Mouse (Mus musculus) hindbrain, embryonic 12.5 days (tissue): ENCODE data around the gene Efs. TPM values are rescaled to one million over a fixed set of nuclear protein-coding genes. Genes with fewer than 3 reads are reported as not detected.
A peak's percentile ranks its signal among the peaks of the same experiment; 100 is the strongest.

Experiments
- ATAC-seq: fragments of 200-750 bp; cut with Nextera tagmentation; 2 replicates; pipeline ENCODE4 v1.8.0; 2017; ENCODE audit warnings: moderate TSS enrichment; ENCODE audit not compliant: low FRiP score
- H3K27ac ChIP-seq: fragments of 300-500 bp; sonication (generic); 2 replicates; pipeline ENCODE4 v1.5.1; 2016; ENCODE audit warnings: mild to moderate bottlenecking
- H3K27me3 ChIP-seq: fragments of 300-500 bp; sonication (generic); 2 replicates; pipeline ENCODE4 v1.6.1; 2016; ENCODE audit warnings: mild to moderate bottlenecking
- H3K36me3 ChIP-seq: fragments of 300-500 bp; sonication (generic); 2 replicates; pipeline ENCODE4 v1.6.1; 2016; ENCODE audit warnings: mild to moderate bottlenecking
- H3K4me1 ChIP-seq: fragments of 300-500 bp; sonication (generic); 2 replicates; pipeline ENCODE4 v1.6.1; 2016
- H3K4me2 ChIP-seq: fragments of 300-500 bp; sonication (generic); replicated peaks from 2 replicates; pipeline ENCODE4 v1.6.1; 2016; ENCODE audit warnings: mild to moderate bottlenecking
- H3K4me3 ChIP-seq: fragments of 300-500 bp; sonication (generic); 2 replicates; pipeline ENCODE4 v1.5.1; 2016; ENCODE audit warnings: mild to moderate bottlenecking
- H3K9ac ChIP-seq: fragments of 300-500 bp; sonication (generic); 2 replicates; pipeline ENCODE4 v1.6.1; 2016; ENCODE audit warnings: mild to moderate bottlenecking, moderate library complexity
- H3K9me3 ChIP-seq: fragments of 300-500 bp; sonication (generic); replicated peaks from 2 replicates; pipeline ENCODE4 v1.6.1; 2016; ENCODE audit warnings: mild to moderate bottlenecking
- WGBS: fragments of 180-500 bp; shearing (Covaris S2); methylation state at CpG from one replicate; pipeline ENCODE4 v1.1.7; 2016; 5-methylcytosine and 5-hydroxymethylcytosine counted together
- polyA plus RNA-seq: library from polyadenylated mRNA; unstranded; fragments of >200 nt; fragmentation: Nextera tagmentation; extraction: Ambion mirVana; gene quantifications from 2 replicates; pipeline ENCODE4 v1.2.1, GENCODE M21; 2016

Efs gene
- polyA plus RNA-seq, 1 experiment from 2014 or later: 28.4 TPM

GRCm38 (mm10) chr14:54932645-54933150 lies 6.8 kb upstream of the Efs start, which contains the start of gene Il25:
Il25 (plus strand) TSS chr14:54932695.
- 25% methylated on average over 6 of the region's 6 CpGs for WGBS
- Histone ChIP-seq H3K9ac (no peak within 1 kb of the TSS), H3K27me3 (no peaks in the 10 kb centered on the region; the same call in 1 of the 2 replicates), H3K4me3 (no peak within 1 kb of the TSS), H3K27ac (no peak within 1 kb of the TSS), H3K4me1 (peaks cover 25% of the 10 kb centered on the region), H3K36me3 (no peaks in the 10 kb centered on the region), H3K4me2 (no peak within 1 kb of the TSS), H3K9me3 (no peaks in the 10 kb centered on the region)
- peak; percentile 14; the same call in 1 of the 2 replicates for ATAC-seq

DNA sequence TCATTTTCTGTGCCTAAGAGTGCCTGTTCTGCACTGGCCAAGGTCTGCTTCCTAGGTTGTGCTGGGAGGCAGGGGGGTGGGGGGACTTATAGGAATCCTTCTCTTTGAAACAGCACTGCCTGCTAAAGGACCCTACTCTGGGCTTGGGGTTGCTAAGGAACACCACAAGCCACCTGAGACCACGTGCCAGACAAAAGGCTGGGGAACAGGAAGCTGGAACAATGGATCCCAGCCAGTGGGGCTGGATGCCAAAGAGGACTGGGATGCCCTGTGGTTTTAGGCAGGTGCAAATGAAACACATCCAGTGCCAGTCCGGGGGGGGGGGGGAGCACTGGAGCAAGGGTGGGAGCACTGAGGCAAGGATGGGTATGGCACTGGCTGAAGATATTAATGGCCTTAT lies 4.5 kb upstream of the Efs start:
- Histone ChIP-seq H3K27ac (no peak overlapping the region), H3K9me3 (no peaks in the 10 kb centered on the region), H3K27me3 (no peaks in the 10 kb centered on the region; the same call in 1 of the 2 replicates), H3K36me3 (no peaks in the 10 kb centered on the region), H3K4me2 (no peak overlapping the region), H3K9ac (no peak overlapping the region), H3K4me1 (peaks cover 33% of the 10 kb centered on the region), H3K4me3 (no peak overlapping the region)
- WGBS: 19% methylated on average over 2 of the region's 2 CpGs
- no peak for ATAC-seq

DNA sequence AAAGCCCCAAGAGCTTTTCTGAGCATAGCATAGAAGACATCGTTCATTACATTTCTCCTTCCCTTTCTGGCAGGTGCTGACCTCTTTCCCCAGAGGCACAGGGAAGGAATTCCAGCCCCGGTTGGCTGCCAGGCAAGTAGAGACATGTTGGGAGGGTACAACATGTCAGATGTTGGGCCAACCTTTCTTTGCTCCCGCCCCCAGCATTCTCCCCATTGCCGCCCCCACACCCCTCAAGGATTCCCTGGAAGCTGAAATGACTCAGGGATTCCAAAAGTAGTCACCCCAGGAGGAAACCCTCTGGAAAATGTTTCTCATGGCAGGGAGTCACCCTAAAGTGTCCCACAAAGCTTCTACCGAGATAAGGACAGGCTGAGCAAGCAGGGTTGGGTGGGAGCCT lies 3.9 kb upstream of the Efs start:
- no peak overlapping the region for H3K9ac ChIP-seq
- WGBS: 75% methylated on average over 5 of the region's 5 CpGs
- H3K36me3 ChIP-seq: no peaks in the 10 kb centered on the region

DNA sequence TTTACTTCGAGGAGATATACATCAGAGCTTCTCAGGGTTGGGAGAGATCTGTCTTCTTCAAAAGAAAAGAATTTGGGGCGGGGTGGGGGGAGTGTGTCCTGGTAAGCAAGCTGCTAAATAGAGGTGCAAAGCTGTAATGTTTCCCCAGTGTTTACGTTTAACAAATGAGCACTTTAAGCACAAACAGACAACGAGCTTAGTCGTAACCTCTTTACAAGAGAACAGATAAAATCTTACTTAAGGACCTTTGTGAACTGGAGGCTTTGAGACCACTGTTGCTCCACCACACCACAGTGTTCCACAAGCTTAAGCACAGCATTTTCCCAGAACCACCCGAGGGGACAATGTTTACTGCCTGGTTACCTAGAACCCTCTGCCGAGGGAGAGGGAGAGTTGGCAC lies 1.4 kb upstream of the Efs start:
- peak overlapping the region; percentile 55 for H3K4me3 ChIP-seq
- 15% methylated on average over 7 of the region's 7 CpGs for WGBS
- ATAC-seq: no peak

More for the DNA sequence above, 3.9 kb upstream of the Efs start:
- Histone ChIP-seq H3K27me3 (no peaks in the 10 kb centered on the region; the same call in 1 of the 2 replicates), H3K4me3 (no peak overlapping the region), H3K4me1 (peaks cover 39% of the 10 kb centered on the region), H3K9me3 (no peaks in the 10 kb centered on the region), H3K4me2 (no peak overlapping the region), H3K27ac (no peak overlapping the region)
- ATAC-seq: no peak

GRCm38 (mm10) chr14:54926401-54927158 lies 654 bp upstream of the Efs start:
- Histone ChIP-seq H3K27ac (peak overlapping the region; percentile 95), H3K27me3 (no peaks in the 10 kb centered on the region; the same call in 1 of the 2 replicates), H3K9ac (peak overlapping the region; percentile 78), H3K4me3 (peak overlapping the region; percentile 55), H3K4me2 (peak overlapping the region; percentile 91), H3K9me3 (peaks cover 6% of the 10 kb centered on the region), H3K4me1 (peaks cover 45% of the 10 kb centered on the region), H3K36me3 (peaks cover 8% of the 10 kb centered on the region)
- under 1% methylated on average over 39 of the region's 58 CpGs for WGBS
- peak; percentile 72 for ATAC-seq

More for the DNA sequence above, 1.4 kb upstream of the Efs start:
- Histone ChIP-seq H3K36me3 (peaks cover 1% of the 10 kb centered on the region), H3K9me3 (no peaks in the 10 kb centered on the region), H3K4me2 (peak overlapping the region; percentile 91), H3K27me3 (no peaks in the 10 kb centered on the region; the same call in 1 of the 2 replicates), H3K4me1 (peaks cover 45% of the 10 kb centered on the region), H3K27ac (peak overlapping the region; percentile 95), H3K9ac (peak overlapping the region; percentile 78)

DNA sequence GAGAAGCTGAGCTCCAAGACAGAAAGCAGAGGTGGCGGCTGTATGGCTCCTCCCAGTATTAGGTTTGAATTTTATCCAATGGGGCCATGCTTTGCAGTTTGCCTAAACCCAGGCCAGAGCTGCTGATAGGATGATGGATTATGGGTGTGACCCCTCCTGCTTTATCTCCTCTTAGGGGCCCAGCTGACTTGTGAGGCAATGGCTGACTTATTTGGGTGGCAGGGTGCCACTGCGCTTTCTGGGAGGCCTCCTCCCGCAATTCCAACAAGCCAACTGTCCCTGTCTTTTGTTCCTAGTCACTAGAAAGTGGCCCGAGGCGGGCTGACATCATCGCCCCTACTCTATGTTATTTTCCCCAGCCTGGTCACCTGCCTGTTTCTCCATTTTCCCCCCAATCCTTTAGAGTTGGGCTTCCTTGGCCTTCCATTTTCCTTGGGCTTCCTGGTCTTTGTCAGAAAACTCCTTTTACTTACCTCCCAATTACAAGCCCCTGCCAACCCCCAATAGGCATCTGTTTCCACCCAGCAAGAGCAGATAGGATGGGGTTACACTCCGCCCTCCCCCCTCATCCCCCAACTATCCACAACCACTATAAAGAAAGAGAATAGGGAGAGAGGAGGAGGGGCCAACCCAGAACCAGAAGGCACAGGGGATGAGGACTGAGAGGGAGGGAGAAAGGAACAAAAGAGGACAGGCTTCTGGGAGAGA lies 1.1 kb downstream of the Efs start:
- H3K27me3 ChIP-seq: no peaks in the 10 kb centered on the region; the same call in 1 of the 2 replicates
- peaks cover 26% of the 10 kb centered on the region for H3K36me3 ChIP-seq
- WGBS: 7% methylated on average over 7 of the region's 7 CpGs
- H3K4me1 ChIP-seq: peaks cover 39% of the 10 kb centered on the region
- peaks cover 16% of the 10 kb centered on the region for H3K9me3 ChIP-seq
- peak overlapping the region; percentile 55 for H3K4me3 ChIP-seq
- H3K27ac ChIP-seq: peak overlapping the region; percentile 95
- H3K9ac ChIP-seq: peak overlapping the region; percentile 78
- H3K4me2 ChIP-seq: peak overlapping the region; percentile 91
- peak; percentile 55 for ATAC-seq

DNA sequence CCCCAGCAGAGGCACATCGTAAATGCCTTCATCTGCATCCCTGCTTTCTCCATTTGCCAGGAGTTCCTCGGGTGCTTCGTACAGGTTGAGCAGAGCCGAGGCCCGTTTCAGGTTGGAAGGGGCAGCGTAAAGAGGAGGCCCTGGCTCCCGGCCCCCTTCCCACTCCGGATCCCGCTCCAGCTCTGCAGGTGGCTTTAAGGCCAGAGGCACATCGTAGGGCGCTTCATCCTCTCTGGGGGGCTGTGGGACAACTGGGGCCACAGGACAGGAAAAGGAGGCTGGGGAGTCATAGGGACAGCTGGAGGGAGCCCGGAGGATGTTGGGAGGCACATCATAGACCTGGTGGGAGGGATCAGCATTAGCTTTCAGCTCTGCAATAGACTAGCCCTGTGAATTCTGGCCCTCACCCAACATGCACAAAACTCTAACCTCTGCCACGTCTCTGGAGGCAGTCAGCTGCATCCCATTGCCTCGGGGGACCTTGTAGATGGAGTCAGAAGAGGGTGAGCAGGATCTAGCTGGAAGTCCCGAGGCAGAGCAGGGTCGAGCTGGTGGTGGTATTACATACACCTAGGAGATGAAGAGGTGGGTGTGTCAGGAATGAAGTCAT lies 5.7 kb downstream of the Efs start:
- peaks cover 54% of the 10 kb centered on the region for H3K36me3 ChIP-seq
- H3K9ac ChIP-seq: no peak overlapping the region
- H3K27me3 ChIP-seq: no peaks in the 10 kb centered on the region
- H3K4me2 ChIP-seq: no peak overlapping the region
- ATAC-seq: no peak
- H3K9me3 ChIP-seq: peaks cover 16% of the 10 kb centered on the region
- no peak overlapping the region for H3K4me3 ChIP-seq
- no peak overlapping the region for H3K27ac ChIP-seq
- WGBS: 92% methylated on average over 16 of the region's 16 CpGs
- H3K4me1 ChIP-seq: peaks cover 17% of the 10 kb centered on the region

- H3K4me1 ChIP-seq: peaks cover 34% of the 10 kb centered on the region
- no peaks in the 10 kb centered on the region for H3K27me3 ChIP-seq
- H3K36me3 ChIP-seq: peaks cover 40% of the 10 kb centered on the region
- H3K4me2 ChIP-seq: peak overlapping the region; percentile 99
- peak overlapping the region; percentile 92 for H3K27ac ChIP-seq
- WGBS: 15% methylated on average over 10 of the region's 10 CpGs
- peak overlapping the region; percentile 99 for H3K9ac ChIP-seq
- no peaks in the 10 kb centered on the region for H3K9me3 ChIP-seq
- peak overlapping the region; percentile 76 for H3K4me3 ChIP-seq
- ATAC-seq: no peak; the same call in 1 of the 2 replicates
Measured at GRCm38 (mm10) chr14:54913343-54913742, 12.6 kb downstream of the Efs start.

DNA sequence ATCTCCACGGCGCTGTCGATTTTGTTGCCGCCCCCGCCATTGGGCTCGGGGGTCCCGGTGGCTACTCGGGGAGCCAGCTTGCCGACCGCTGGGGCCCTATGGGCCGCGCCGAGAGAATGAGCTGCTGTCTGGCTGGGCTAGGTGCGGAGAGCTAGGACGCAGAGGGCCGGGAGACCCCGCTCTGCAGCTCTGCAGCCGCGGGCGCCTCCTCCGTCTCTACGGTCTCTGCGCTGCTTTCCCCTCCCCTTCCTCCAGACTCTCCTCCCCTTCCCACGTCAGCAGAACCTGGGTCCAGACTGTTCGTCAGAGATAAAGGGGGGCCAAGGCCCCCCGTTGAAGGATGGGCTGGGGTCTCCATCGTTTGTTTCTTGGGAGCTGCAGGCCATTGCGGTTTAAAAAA lies 13.0 kb downstream of the Efs start, which contains the start of gene Slc22a17:
Slc22a17 (minus strand) TSS at position 247 of the 400 bp plus-strand sequence.
- Histone ChIP-seq H3K36me3 (peaks cover 44% of the 10 kb centered on the region), H3K4me3 (peak within 1 kb of the TSS; percentile 76), H3K4me1 (peaks cover 37% of the 10 kb centered on the region), H3K27me3 (no peaks in the 10 kb centered on the region), H3K27ac (peak within 1 kb of the TSS; percentile 92), H3K9me3 (no peaks in the 10 kb centered on the region), H3K9ac (peak within 1 kb of the TSS; percentile 99), H3K4me2 (peak within 1 kb of the TSS; percentile 99)
- WGBS: under 1% methylated on average over 28 of the region's 28 CpGs
- ATAC-seq: peak; percentile 95

DNA sequence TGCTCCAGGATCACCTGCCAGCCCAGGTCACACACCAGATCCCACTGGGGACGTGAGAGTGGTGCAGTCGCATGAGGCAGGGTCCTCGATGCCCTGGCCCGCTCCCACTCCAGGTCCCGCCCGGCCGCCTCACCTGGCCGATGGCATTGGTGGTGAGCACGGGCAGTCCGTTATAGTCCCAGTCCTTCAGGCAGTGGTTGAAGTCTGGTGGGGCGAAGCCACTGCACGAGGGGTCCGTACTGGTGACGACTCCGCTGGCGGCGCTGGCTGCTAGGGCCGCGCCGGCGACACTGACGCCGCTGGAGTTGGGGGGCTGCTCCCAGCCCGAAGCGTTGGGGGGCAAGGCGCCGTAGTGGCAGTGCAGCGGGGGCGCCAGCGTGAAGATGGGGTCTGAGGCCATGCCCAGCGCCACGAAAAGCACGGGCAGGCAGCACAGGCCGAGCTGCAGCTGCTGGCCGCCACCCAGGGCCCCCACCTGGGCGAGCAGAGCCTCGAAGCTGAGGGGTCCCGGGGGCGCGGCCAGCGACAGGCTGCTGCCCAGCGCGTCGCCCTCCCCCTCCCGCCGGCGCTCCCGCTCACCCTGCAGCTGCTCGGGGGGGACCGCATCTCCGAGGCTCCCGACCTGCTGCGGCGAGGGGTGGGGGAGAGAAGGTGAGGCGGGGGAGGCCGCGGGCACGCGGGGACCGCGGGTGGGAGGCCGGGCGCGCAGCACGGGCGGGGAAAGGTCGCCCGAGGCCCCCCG lies 13.6 kb downstream of the Efs start:
- ATAC-seq: peak; percentile 75
- Histone ChIP-seq H3K36me3 (peaks cover 48% of the 10 kb centered on the region), H3K9ac (peak overlapping the region; percentile 99), H3K4me1 (peaks cover 37% of the 10 kb centered on the region), H3K27me3 (no peaks in the 10 kb centered on the region), H3K27ac (peak overlapping the region; percentile 92), H3K9me3 (no peaks in the 10 kb centered on the region), H3K4me2 (peak overlapping the region; percentile 99), H3K4me3 (peak overlapping the region; percentile 76)
- WGBS: 2% methylated on average over 59 of the region's 69 CpGs

DNA sequence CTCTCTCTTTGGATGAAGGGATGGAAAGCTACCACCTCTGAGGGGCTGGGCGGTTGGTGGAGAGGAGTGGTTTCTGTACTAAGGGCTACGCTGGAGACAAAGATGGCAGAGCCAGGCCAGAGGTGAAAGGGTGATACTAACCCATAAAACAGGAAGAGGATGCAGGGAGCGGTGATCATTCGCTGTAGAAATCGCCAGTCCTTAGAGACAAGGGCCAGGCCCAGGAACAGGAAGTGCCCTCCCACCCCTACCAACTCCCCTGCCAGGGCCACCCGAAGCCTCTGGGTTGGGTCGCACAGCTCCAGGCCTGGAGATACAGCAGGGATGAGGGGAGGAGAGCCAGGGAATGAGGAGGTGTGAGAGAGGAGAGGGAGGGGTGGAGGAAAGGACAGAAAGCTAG lies 17.2 kb downstream of the Efs start:
- WGBS: 79% methylated on average over 7 of the region's 7 CpGs
- ATAC-seq: no peak
- Histone ChIP-seq H3K4me1 (peaks cover 35% of the 10 kb centered on the region), H3K4me2 (no peak overlapping the region), H3K27ac (no peak overlapping the region), H3K36me3 (peaks cover 53% of the 10 kb centered on the region), H3K27me3 (no peaks in the 10 kb centered on the region), H3K4me3 (no peak overlapping the region), H3K9ac (no peak overlapping the region), H3K9me3 (no peaks in the 10 kb centered on the region)
